Mouse (Mus musculus) CH12.LX (cell line): Measurements from ENCODE around the gene Stag2.

Experiments used
- CHD1 ChIP-seq: IDR thresholded peaks from 2 replicates; pipeline ENCODE4 v1.6.1; 2012; ENCODE audit warnings: low read depth, low read length, improper control_type of control experiment, inconsistent platforms
- CTCF ChIP-seq, 2 experiments: IDR thresholded peaks in 1 of 2; conservative IDR thresholded peaks in 1 of 2; 2 replicates each; pipeline ENCODE4 v1.5.1; 2011 to 2012; ENCODE audit warnings: low read depth in 2 of 2, low read length in 2 of 2, improper control_type of control experiment in 1 of 2, inconsistent platforms in 1 of 2, mild to moderate bottlenecking in 1 of 2, moderate library complexity in 1 of 2
- EP300 ChIP-seq: IDR thresholded peaks from 2 replicates; pipeline ENCODE4 v1.6.1; 2011; ENCODE audit warnings: low read length, improper control_type of control experiment
- ETS1 ChIP-seq: conservative IDR thresholded peaks from 2 replicates; pipeline ENCODE4 v1.6.1; 2012; ENCODE audit warnings: low read depth, mild to moderate bottlenecking, inconsistent platforms, low read length, improper control_type of control experiment, moderate library complexity
- HCFC1 ChIP-seq: IDR thresholded peaks from 2 replicates; pipeline ENCODE4 v1.6.1; 2012; ENCODE audit warnings: low read depth, mild to moderate bottlenecking, inconsistent platforms, low read length, improper control_type of control experiment
- MEF2A ChIP-seq: IDR thresholded peaks from 2 replicates; pipeline ENCODE4 v1.6.1; 2014; ENCODE audit warnings: low read depth, mild to moderate bottlenecking, inconsistent platforms, low read length, improper control_type of control experiment, borderline replicate concordance
- MXI1 ChIP-seq: IDR thresholded peaks from 2 replicates; pipeline ENCODE4 v1.6.1; 2011; ENCODE audit warnings: mild to moderate bottlenecking, low read depth, low read length, improper control_type of control experiment
- POLR2A ChIP-seq: IDR thresholded peaks from 2 replicates; pipeline ENCODE4 v1.6.1; 2011; ENCODE audit warnings: low read depth, mild to moderate bottlenecking, improper control_type of control experiment, low read length
- POLR2AphosphoS2 ChIP-seq: IDR thresholded peaks from 2 replicates; pipeline ENCODE4 v1.6.1; 2011; ENCODE audit warnings: low read depth, low read length, improper control_type of control experiment
- RCOR1 ChIP-seq: conservative IDR thresholded peaks from 2 replicates; pipeline ENCODE4 v1.6.1; 2012; ENCODE audit warnings: low read depth, mild to moderate bottlenecking, inconsistent platforms, low read length, improper control_type of control experiment
- TBP ChIP-seq: conservative IDR thresholded peaks from 2 replicates; pipeline ENCODE4 v1.6.1; 2011; ENCODE audit warnings: low read depth, low read length, improper control_type of control experiment
- USF1 ChIP-seq: IDR thresholded peaks from 2 replicates; pipeline ENCODE4 v1.6.1; 2014; ENCODE audit warnings: low read depth, mild to moderate bottlenecking, inconsistent platforms, low read length, improper control_type of control experiment

GRCm38 (mm10) chrX:42150346-42151023 lies 1.4 kb downstream of the Stag2 start:
- TF ChIP-seq CHD1 (no peak), POLR2AphosphoS2 (no peak), CTCF (conservative IDR thresholded peaks at IDR 0.05 in 1 of 2, IDR thresholded peaks at IDR 0.05 in 1 of 2; ENCODE audit: low read depth in 2 of 2, low read length in 2 of 2) (no peak), EP300 (no peak), POLR2A (no peak), MEF2A (no peak), ETS1 (no peak), HCFC1 (no peak), TBP (no peak), MXI1 (no peak), USF1 (no peak), RCOR1 (no peak)
